Mouse (Mus musculus): ENCODE data around the gene Thumpd3. TPM values are rescaled to one million over a fixed set of nuclear protein-coding genes. Genes with fewer than 3 reads are reported as not detected.
A peak's percentile ranks its signal among the peaks of the same experiment; 100 is the strongest.

The Thumpd3 gene
- 10 to 100 TPM; 13.6 to 14.6 TPM for total RNA-seq (2021)
- long read RNA-seq, experiment 1, transcript Thumpd3-201 (10 exons, 2,163 nt), result major isoform, 9 of 31 reads
- long read RNA-seq, experiment 1, partial matches to known transcripts, result 2 of 31 reads
- long read RNA-seq, experiment 1, other reads (novel, unspliced or antisense), result 18 of 31 reads
- long read RNA-seq, experiment 2, transcript Thumpd3-201 (10 exons, 2,163 nt), result major isoform, 19 of 28 reads
- long read RNA-seq, experiment 2, partial matches to known transcripts, result 5 of 28 reads
- long read RNA-seq, experiment 2, other reads (novel, unspliced or antisense), result 4 of 28 reads

DNA sequence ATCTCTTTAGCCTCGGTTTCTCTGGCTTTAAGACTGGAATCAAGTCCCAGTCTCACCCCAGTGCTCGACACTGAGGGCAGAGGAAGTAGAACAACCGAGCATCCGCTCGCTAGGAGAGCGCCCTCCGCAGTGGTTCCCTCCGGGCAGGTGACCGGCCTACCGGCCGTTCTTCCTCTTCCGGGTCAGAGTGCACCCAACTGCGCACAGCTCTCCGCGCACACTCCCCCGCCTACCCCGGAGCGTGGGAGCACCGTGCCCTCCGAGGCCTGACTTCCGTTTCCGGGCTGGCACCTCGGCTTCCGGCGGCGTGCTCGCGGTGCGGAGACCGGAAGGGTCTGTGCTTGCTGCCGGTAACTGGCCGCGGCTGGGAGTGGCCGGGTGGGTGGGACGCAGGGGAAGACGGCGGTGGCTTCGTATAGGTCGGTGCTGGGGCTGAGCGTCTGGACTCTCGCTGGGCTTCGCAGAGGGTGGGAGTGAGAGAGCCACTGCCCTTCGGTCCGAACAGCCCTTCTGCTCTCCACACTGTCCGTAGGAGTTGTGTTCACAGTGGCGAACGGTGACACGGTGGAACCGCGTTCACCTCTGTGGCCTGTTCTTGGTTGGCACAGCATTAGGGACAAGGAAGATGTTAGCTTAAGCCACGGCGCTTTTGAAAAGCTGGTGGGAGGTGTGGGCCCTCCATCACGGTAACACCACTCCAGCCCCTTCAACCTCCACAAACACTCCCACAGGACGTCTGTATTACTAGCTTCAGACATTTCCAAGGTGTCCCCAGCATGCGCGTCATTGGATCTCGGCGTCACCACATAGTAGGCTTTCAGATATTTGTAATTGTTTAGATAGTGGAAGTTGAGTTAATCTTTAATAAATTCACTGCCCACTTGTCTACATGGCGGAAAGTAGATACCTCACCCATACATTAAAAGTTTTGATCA is at the start of gene Thumpd3:
Thumpd3 (plus strand) TSS at position 185 of the 935 bp plus-strand sequence.
- DNase-seq, result peak; percentile 98

DNA sequence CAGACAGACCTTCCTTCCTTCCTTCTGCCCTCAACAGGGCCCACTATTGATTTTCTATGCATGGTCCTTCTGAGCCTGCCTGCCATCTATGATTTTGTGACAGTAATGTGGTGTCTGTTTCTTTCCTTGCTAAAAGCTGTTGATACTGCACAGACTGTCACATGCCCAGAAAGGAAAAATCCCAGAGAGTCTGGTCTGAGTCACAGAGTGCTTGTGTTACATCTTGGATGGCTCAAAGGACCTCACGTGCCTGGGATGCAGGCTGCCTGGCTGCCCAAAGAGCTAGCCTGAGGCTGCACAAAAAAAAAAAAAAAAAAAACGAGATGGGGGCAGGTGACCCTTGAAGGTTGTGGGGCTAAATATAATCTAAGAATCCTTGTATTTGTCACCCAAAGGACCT is 46.8 kb upstream of the Thumpd3 start:
- DNase-seq, result no peak

GRCm38 (mm10) chr6:113000666-113001287 is 45.2 kb upstream of the Thumpd3 start:
- peak; percentile 74 for DNase-seq

DNA sequence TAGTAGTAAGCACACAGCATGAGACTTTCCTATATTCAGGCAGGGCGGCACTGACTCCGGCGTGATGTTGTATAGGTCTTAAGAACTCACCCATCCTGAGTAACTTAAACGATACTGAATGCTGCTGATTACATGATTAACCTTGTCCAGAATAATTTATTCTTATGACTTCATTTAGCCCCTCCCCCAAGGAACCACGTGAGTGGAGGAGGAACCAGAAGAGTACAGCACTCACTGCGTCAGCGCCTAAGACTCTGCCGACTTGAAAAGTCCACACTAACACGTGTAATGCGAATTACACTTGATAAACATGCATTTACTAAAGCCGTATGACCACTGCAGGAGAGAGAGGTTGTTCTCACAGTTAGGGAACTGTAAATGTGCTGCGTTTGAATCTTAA is 44.3 kb upstream of the Thumpd3 start:
- DNase-seq, result no peak

GRCm38 (mm10) chr6:113003313-113004111 is 42.5 kb upstream of the Thumpd3 start:
- no peak for DNase-seq

- DNase-seq, result no peak
These were observed 39.2 kb upstream of the Thumpd3 start for GRCm38 (mm10) chr6:113006833-113007232.

DNA sequence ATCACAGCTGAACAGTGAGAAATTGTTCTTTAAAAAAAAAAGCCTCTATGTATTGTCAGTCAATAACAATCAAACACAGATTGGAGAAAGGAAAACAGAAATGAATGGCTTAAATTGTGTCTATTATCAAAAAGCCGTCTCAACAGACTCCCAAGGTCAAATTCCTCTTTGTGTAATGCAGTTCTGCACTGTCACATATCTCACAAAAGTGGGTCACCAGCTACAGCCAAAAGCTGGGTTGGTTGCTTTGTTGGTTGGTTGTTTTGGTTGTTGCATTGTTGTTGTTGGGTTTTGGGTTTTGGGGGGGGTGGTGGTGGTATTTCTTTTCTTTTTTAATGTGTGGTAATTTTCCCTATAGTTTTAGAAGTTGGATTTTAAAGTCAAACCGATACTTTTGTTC is 34.1 kb upstream of the Thumpd3 start:
- DNase-seq, result no peak

GRCm38 (mm10) chr6:113012495-113012941 is 33.5 kb upstream of the Thumpd3 start:
- peak; percentile 79 for DNase-seq

DNA sequence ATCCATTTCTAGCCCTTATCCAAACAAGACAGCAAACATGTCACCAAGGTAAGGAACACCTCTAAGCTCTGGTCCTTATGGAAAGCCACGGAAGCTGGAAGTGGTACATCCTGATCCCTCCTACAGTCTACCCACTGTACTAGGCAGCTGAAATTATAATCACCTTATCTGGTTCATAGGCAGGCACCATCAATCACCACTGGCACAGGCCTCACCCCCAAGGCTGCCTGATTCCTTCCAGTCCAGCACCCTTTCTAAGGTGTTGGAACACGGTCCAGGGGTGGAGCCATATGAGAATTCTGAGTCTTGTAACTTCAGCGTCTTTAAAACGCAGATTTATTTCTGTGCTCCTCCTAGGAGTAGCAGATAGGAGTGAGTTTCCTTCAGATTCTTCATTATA is 32.5 kb upstream of the Thumpd3 start:
- no peak for DNase-seq

DNA sequence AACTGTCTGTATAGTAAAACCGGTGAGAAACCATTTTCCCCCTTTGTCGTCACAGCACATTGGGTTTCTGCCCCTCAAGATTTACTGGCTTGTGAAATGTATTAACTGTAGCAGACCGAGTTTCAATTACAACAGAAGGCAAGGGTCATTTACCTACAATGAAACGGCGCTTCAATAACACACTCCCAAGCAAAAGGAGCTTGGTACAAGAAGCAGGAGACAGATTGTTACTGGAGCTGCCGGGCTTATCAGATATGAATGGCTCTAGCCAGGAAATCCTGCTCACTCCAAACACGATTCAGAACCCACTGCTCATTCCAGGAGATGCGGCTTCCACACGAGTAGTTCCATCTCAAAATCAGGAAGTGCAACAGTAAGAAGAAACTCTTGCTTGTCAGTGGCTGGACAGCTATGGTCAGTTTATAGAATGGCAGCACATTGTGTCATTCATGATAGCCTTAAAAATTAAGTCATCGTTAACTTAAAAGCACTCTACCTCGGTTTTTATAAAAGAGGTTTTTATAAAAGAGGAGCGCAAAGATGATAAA is 28.5 kb upstream of the Thumpd3 start:
- no peak for DNase-seq

DNA sequence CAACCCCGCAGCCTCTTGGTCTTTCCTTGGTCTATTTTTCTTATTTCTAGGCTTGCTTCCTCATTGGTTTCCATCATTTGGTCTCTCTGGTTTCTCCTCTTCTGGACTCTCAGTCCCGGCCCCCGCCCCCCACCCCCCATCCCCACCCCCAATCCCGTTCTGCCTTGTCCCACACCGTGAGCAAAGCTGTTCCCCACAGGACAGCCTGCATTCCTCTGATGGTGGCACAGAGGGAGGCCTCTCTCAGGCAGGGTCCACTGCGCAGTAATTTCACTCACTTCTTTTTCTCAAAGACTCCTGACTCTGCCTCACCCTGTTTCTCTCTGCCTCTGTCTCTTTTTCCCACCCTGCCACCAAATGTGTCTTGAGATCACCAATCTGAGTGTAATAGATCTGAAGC is 27.9 kb upstream of the Thumpd3 start:
- DNase-seq, result no peak

- no peak for DNase-seq
These were observed 21.2 kb upstream of the Thumpd3 start for GRCm38 (mm10) chr6:113024866-113025265.

DNA sequence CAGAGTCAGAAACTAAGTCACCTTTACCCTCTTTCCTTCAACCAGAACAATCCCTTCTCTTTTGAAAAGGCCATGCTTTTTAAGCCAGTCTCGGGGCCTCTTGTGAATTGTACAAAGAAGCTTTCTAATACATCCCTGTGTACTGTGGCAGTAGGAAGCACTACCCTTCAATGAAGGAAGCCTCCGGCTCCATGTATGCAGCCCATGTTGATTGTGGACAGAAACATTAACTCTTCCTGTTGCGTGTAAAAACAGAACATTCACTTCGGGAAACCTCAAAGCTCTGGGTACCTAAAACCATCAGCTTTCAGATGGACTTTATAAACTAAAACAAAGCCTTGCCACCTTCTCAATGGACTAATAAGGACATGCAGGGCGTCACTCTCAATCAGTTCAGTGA is 20.3 kb upstream of the Thumpd3 start:
- no peak for DNase-seq

- DNase-seq, result no peak
These were observed 18.6 kb upstream of the Thumpd3 start for GRCm38 (mm10) chr6:113027446-113027845.

- no peak for DNase-seq
These were observed 17.0 kb upstream of the Thumpd3 start for GRCm38 (mm10) chr6:113029006-113029405.

DNA sequence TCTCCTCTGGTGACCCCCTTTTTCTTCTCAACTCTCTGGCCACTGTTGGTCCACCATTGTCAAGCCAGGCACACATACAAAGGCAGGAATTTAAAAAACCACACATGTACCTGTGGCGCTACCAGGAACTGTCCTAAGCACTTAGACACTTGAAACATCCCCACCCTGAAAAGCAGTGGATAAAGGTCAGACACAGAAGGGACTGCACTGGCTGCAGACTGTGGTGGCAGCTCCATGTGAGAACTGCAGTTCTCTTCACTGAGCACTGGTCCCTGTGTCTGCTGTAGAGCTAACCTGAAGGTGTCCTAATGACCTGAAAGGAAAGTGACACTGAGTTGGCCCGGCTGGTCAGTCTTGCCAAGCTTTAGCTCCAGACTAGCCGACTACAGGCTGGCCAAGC is 15.5 kb upstream of the Thumpd3 start:
- DNase-seq, result no peak

DNA sequence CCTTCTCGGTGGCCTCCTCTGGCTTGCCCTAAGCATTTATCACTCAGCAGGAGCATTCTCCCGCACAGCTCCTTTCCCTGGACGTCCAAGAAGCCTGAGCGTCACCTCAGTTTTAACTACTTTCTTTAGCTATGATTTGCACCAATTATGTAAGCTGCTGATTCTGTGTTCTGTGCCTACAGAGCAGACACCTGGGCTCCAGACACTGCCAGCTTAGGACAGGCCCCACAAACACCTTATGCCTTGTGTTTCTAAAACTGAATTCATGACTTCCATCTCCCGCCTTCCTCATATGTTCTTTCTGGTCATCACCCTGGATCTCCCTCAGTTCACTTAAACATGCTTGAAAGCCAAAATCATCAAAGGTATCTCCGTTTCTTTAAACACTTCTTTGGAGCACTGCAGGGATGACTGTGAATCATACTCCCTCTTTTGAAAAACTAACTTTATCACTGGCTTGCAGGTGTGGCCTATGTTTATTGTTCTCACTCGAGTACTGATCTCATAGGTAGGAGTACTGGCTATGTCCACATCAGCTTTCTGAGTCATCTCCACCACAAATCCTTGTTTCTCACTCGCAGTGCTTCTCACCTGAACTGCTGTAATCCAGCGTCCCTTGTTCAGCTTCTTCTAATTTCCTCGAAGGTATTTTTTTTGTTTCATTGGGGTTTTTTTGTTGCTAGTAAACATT is 14.9 kb upstream of the Thumpd3 start:
- DNase-seq, result no peak

DNA sequence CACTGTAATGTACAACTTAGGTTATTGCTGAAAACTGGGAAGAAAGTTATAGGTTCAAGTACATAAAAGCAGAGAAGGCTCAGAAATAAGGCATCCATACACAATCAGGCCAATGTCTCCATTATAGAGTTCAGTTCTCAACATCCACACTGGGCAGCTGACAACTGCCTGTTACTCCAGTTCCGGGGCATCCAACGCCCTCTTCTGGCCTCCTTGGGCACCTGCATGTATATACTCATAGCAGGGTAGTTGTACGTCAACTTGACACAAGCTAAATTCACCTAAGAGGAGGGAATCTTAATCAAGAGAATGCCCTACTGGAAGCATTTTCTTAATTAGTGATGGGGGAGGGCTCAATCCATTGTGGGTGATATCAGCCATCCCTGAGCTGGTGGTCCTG is 13.9 kb upstream of the Thumpd3 start:
- DNase-seq, result no peak

DNA sequence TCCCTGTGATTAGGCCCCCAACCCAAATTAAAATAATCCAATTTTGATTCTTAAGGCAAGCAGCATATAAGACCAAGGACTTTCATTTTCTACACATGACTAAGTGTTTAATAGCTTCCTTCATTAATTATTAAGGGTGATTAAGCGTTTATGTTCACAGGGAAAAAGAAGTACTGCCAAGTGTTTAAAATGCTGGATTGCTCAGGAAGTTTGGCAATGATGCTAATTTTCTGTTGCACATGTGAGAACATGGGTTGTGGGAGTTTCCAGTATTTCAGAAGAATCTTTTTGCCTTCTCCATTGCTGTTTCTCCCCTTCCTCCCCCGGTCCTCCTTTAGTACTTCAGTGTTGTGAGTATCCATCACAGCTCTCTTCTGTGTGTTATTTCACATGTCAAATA is 12.8 kb upstream of the Thumpd3 start:
- DNase-seq, result no peak

- no peak for DNase-seq
These were observed 11.6 kb upstream of the Thumpd3 start for GRCm38 (mm10) chr6:113034466-113034865.

Measured in gastrocnemius, postnatal 25 days (tissue).